Mouse (Mus musculus) intestine, embryonic 16.5 days (tissue): Measurements from ENCODE around the gene Prdx1. TPM values are rescaled to one million over a fixed set of nuclear protein-coding genes. Genes with fewer than 3 reads are reported as not detected.

Source experiments
- ATAC-seq: fragments of 200-750 bp; cut with Nextera tagmentation; 2 replicates; pipeline ENCODE4 v1.8.0; 2017; ENCODE audit warnings: moderate TSS enrichment, moderate library complexity
- H3K27ac ChIP-seq: fragments of 300-500 bp; sonication (generic); 2 replicates; pipeline ENCODE4 v1.5.1; 2014; ENCODE audit warnings: mild to moderate bottlenecking, low read length
- H3K27me3 ChIP-seq: fragments of 300-500 bp; sonication (generic); replicated peaks from 2 replicates; pipeline ENCODE4 v1.6.1; 2014; ENCODE audit warnings: low read length, control low read depth, mixed read lengths; ENCODE audit not compliant: control insufficient read depth, insufficient read depth
- H3K36me3 ChIP-seq: fragments of 300-500 bp; sonication (generic); 2 replicates; pipeline ENCODE4 v1.6.1; 2014; ENCODE audit warnings: low read length, control low read depth; ENCODE audit not compliant: control insufficient read depth, insufficient read depth
- H3K4me1 ChIP-seq: fragments of 300-500 bp; sonication (generic); 2 replicates; pipeline ENCODE4 v1.6.1; 2014; ENCODE audit warnings: low read length, control low read depth, mixed read lengths; ENCODE audit not compliant: control insufficient read depth, insufficient read depth
- H3K4me2 ChIP-seq: fragments of 300-500 bp; sonication (generic); 2 replicates; pipeline ENCODE4 v1.6.1; 2014; ENCODE audit warnings: low read depth, low read length, control low read depth
- H3K4me3 ChIP-seq: fragments of 300-500 bp; sonication (generic); 2 replicates; pipeline ENCODE4 v1.5.1; 2014; ENCODE audit warnings: mild to moderate bottlenecking, low read length
- H3K9ac ChIP-seq: fragments of 300-500 bp; sonication (generic); 2 replicates; pipeline ENCODE4 v1.6.1; 2014; ENCODE audit warnings: low read depth, low read length
- H3K9me3 ChIP-seq: fragments of 300-500 bp; sonication (generic); 2 replicates; pipeline ENCODE4 v1.6.1; 2016; ENCODE audit warnings: low read length, control low read depth; ENCODE audit not compliant: control insufficient read depth
- WGBS: fragments of 180-500 bp; shearing (Covaris S2); extraction: QIAGEN DNeasy Blood & Tissue Kit; methylation state at CpG from one replicate; pipeline ENCODE4 v1.1.7; 2014; 5-methylcytosine and 5-hydroxymethylcytosine counted together
- polyA plus RNA-seq: library from polyadenylated mRNA; unstranded; fragments of >200 nt; fragmentation: Nextera tagmentation; extraction: Ambion mirVana; gene quantifications from 2 replicates; pipeline ENCODE4 v1.2.1, GENCODE M21; 2015

Prdx1 gene
- polyA plus RNA-seq, 1 experiment from 2014 or later, result 1,485 TPM

- WGBS, result 65% methylated on average over 9 of the region's 9 CpGs
- ATAC-seq, result peak; percentile 83
These were observed 45.7 kb downstream of the Prdx1 start for GRCm38 (mm10) chr4:116731077-116731476.

GRCm38 (mm10) chr4:116732355-116732754 is 47.0 kb downstream of the Prdx1 start:
- Histone ChIP-seq H3K4me3 (no peak overlapping the region), H3K27me3 (no peaks in the 10 kb centered on the region), H3K9me3 (no peaks in the 10 kb centered on the region), H3K9ac (no peak overlapping the region), H3K4me2 (no peak overlapping the region), H3K36me3 (no peaks in the 10 kb centered on the region), H3K27ac (no peak overlapping the region), H3K4me1 (peaks cover 9% of the 10 kb centered on the region; the same call in 1 of the 2 replicates)
- peak; percentile 34; the same call in 1 of the 2 replicates for ATAC-seq
- WGBS, result 69% methylated on average over 5 of the region's 5 CpGs

More at GRCm38 (mm10) chr4:116731077-116731476, 45.7 kb downstream of the Prdx1 start:
- Histone ChIP-seq H3K4me1 (peaks cover 11% of the 10 kb centered on the region; the same call in 1 of the 2 replicates), H3K9me3 (no peaks in the 10 kb centered on the region), H3K4me2 (no peak overlapping the region), H3K27me3 (no peaks in the 10 kb centered on the region), H3K36me3 (no peaks in the 10 kb centered on the region), H3K9ac (no peak overlapping the region), H3K4me3 (no peak overlapping the region), H3K27ac (0 out of 2 replicates have a peak overlapping the region, but pooled peaks have one; percentile 33)

GRCm38 (mm10) chr4:116734996-116735395 is 49.7 kb downstream of the Prdx1 start:
- Histone ChIP-seq H3K4me3 (no peak overlapping the region), H3K4me2 (no peak overlapping the region), H3K27ac (no peak overlapping the region), H3K9ac (no peak overlapping the region), H3K4me1 (0 out of 2 replicates have a peak, but pooled peaks cover 9% of the 10 kb centered on the region), H3K9me3 (no peaks in the 10 kb centered on the region), H3K36me3 (no peaks in the 10 kb centered on the region), H3K27me3 (no peaks in the 10 kb centered on the region)
- ATAC-seq, result no peak
- 81% methylated on average over 2 of the region's 2 CpGs for WGBS

GRCm38 (mm10) chr4:116738972-116739751 is 53.8 kb downstream of the Prdx1 start:
- WGBS, result 82% methylated on average over 9 of the region's 9 CpGs
- H3K27me3 ChIP-seq, result no peaks in the 10 kb centered on the region
- no peak for ATAC-seq

GRCm38 (mm10) chr4:116749750-116750149 is 64.4 kb downstream of the Prdx1 start:
- no peaks in the 10 kb centered on the region for H3K36me3 ChIP-seq
- H3K4me2 ChIP-seq, result no peak overlapping the region
- H3K9me3 ChIP-seq, result no peaks in the 10 kb centered on the region
- no peaks in the 10 kb centered on the region for H3K4me1 ChIP-seq
- no peaks in the 10 kb centered on the region for H3K27me3 ChIP-seq
- no peak overlapping the region for H3K9ac ChIP-seq
- WGBS, result 76% methylated on average over 2 of the region's 2 CpGs
- ATAC-seq, result no peak
- H3K27ac ChIP-seq, result no peak overlapping the region
- H3K4me3 ChIP-seq, result no peak overlapping the region

More at GRCm38 (mm10) chr4:116738972-116739751, 53.8 kb downstream of the Prdx1 start:
- H3K4me3 ChIP-seq, result no peak overlapping the region
- no peak overlapping the region for H3K4me2 ChIP-seq
- no peaks in the 10 kb centered on the region for H3K36me3 ChIP-seq
- H3K9me3 ChIP-seq, result no peaks in the 10 kb centered on the region
- H3K4me1 ChIP-seq, result no peaks in the 10 kb centered on the region
- no peak overlapping the region for H3K27ac ChIP-seq
- no peak overlapping the region for H3K9ac ChIP-seq

Other genes with a start within 250 kb of the Prdx1 start
- gene Mast2, start 221.4 kb upstream of the Prdx1 start, polyA plus RNA-seq, result 6.4 and 7.5 TPM in 2 replicates
- 15.6 and 16.5 TPM in 2 replicates for gene Ipp, start 178.0 kb upstream of the Prdx1 start, polyA plus RNA-seq
- gene Tmem69, start 129.6 kb upstream of the Prdx1 start, polyA plus RNA-seq, result 27.4 and 27.5 TPM in 2 replicates
- 29.7 and 31.3 TPM in 2 replicates for gene Gpbp1l1, start 127.9 kb upstream of the Prdx1 start, polyA plus RNA-seq
- gene Ccdc17, start 88.9 kb upstream of the Prdx1 start, polyA plus RNA-seq, result 6.1 and 6.4 TPM in 2 replicates
- 74.0 and 89.8 TPM in 2 replicates for gene Nasp, start 57.6 kb upstream of the Prdx1 start, polyA plus RNA-seq
- 928 and 934 TPM in 2 replicates for gene Akr1a1, start 33.9 kb upstream of the Prdx1 start, polyA plus RNA-seq
- 20.7 and 22.7 TPM in 2 replicates for gene Mmachc, start 22.9 kb downstream of the Prdx1 start, polyA plus RNA-seq
- 21.3 and 22.6 TPM in 2 replicates for gene Ccdc163, start 23.0 kb downstream of the Prdx1 start, polyA plus RNA-seq
- 10.4 and 11.6 TPM in 2 replicates for gene Tesk2, start 35.4 kb downstream of the Prdx1 start, polyA plus RNA-seq
- 29.7 and 31.0 TPM in 2 replicates for gene Toe1, start 122.1 kb downstream of the Prdx1 start, polyA plus RNA-seq
- gene Mutyh, start 122.2 kb downstream of the Prdx1 start, polyA plus RNA-seq, result 9.1 and 9.5 TPM in 2 replicates
- 1.5 and 1.9 TPM in 2 replicates for gene Hpdl, start 136.2 kb downstream of the Prdx1 start, polyA plus RNA-seq
- gene Zswim5, start 191.8 kb downstream of the Prdx1 start, polyA plus RNA-seq, result 1.2 and 1.4 TPM in 2 replicates